Mouse (Mus musculus) hindbrain, embryonic 12.5 days (tissue): Measurements from ENCODE around the gene Olfr552. TPM values are rescaled to one million over a fixed set of nuclear protein-coding genes. Genes with fewer than 3 reads are reported as not detected.
"Not testable (repeated sequence)": the region's sequence is repeated elsewhere in the genome, so short reads cannot be mapped to it uniquely, and the experiment has no call there.

Source experiments
- ATAC-seq: fragments of 200-750 bp; cut with Nextera tagmentation; 2 replicates; pipeline ENCODE4 v1.8.0; 2017; ENCODE audit warnings: moderate TSS enrichment; ENCODE audit not compliant: low FRiP score
- H3K27ac ChIP-seq: fragments of 300-500 bp; sonication (generic); 2 replicates; pipeline ENCODE4 v1.5.1; 2016; ENCODE audit warnings: mild to moderate bottlenecking
- H3K27me3 ChIP-seq: fragments of 300-500 bp; sonication (generic); 2 replicates; pipeline ENCODE4 v1.6.1; 2016; ENCODE audit warnings: mild to moderate bottlenecking
- H3K36me3 ChIP-seq: fragments of 300-500 bp; sonication (generic); 2 replicates; pipeline ENCODE4 v1.6.1; 2016; ENCODE audit warnings: mild to moderate bottlenecking
- H3K4me1 ChIP-seq: fragments of 300-500 bp; sonication (generic); 2 replicates; pipeline ENCODE4 v1.6.1; 2016
- H3K4me2 ChIP-seq: fragments of 300-500 bp; sonication (generic); replicated peaks from 2 replicates; pipeline ENCODE4 v1.6.1; 2016; ENCODE audit warnings: mild to moderate bottlenecking
- H3K4me3 ChIP-seq: fragments of 300-500 bp; sonication (generic); 2 replicates; pipeline ENCODE4 v1.5.1; 2016; ENCODE audit warnings: mild to moderate bottlenecking
- H3K9ac ChIP-seq: fragments of 300-500 bp; sonication (generic); 2 replicates; pipeline ENCODE4 v1.6.1; 2016; ENCODE audit warnings: mild to moderate bottlenecking, moderate library complexity
- H3K9me3 ChIP-seq: fragments of 300-500 bp; sonication (generic); replicated peaks from 2 replicates; pipeline ENCODE4 v1.6.1; 2016; ENCODE audit warnings: mild to moderate bottlenecking
- WGBS: fragments of 180-500 bp; shearing (Covaris S2); methylation state at CpG from one replicate; pipeline ENCODE4 v1.1.7; 2016; 5-methylcytosine and 5-hydroxymethylcytosine counted together
- polyA plus RNA-seq: library from polyadenylated mRNA; unstranded; fragments of >200 nt; fragmentation: Nextera tagmentation; extraction: Ambion mirVana; gene quantifications from 2 replicates; pipeline ENCODE4 v1.2.1, GENCODE M21; 2016

Olfr552 gene
- polyA plus RNA-seq, 1 experiment from 2014 or later, result not detected

DNA sequence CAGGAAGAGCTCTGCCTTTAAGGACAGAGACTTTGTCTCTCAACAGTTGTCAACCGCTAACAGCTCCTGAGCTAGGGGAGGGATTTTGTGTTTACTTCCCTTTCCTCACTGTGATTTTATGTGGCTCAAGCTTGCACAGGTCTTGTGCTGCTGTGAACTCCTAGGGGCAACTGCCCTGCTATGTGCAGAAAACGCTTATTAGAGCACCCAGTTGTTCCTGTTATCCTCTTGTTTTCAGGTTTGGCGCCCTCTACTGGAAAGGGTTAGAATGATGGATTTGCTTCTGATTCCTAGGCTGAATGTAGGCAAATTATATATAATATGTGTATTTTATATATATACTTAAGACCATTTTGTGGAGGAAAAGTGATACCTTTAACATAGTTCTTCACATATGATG, 39.1 kb downstream of the Olfr552 start:
- H3K36me3 ChIP-seq, result no peaks in the 10 kb centered on the region
- no peak overlapping the region for H3K4me2 ChIP-seq
- no peaks in the 10 kb centered on the region for H3K9me3 ChIP-seq
- H3K27me3 ChIP-seq, result no peaks in the 10 kb centered on the region
- no peaks in the 10 kb centered on the region for H3K4me1 ChIP-seq
- H3K27ac ChIP-seq, result no peak overlapping the region
- no peak overlapping the region for H3K4me3 ChIP-seq
- ATAC-seq, result no peak
- 37% methylated on average over 3 of the region's 3 CpGs for WGBS
- H3K9ac ChIP-seq, result no peak overlapping the region

DNA sequence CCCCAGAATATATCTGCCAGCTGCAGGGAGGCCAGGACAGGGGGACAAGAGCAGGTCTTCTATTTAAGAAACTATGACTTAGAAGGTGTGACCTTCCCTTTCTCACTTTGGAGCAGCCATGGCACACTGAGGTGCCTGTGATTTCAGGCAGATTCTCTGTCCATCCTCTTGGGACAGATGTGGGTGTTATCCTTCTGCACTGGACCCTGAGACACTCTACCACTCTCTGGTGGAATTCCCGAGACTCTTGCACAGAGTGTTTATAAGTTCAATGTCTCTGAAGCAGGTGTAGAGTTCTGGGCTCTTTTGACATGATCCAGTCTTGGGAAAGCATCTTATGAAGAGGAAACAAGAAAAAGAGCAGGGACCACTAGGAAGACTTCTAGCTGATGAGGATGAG, 40.6 kb downstream of the Olfr552 start, which contains the start of gene Olfr554:
Gene Olfr554 (plus strand): TSS at position 301 of the 400 bp plus-strand sequence.
- Histone ChIP-seq H3K4me1 (no peaks in the 10 kb centered on the region), H3K9ac (no peak within 1 kb of the TSS), H3K4me2 (no peak within 1 kb of the TSS), H3K4me3 (no peak within 1 kb of the TSS), H3K27ac (no peak within 1 kb of the TSS), H3K9me3 (no peaks in the 10 kb centered on the region), H3K27me3 (no peaks in the 10 kb centered on the region), H3K36me3 (no peaks in the 10 kb centered on the region)
- 75% methylated on average over 1 of the region's 1 CpGs for WGBS
- ATAC-seq, result no peak

DNA sequence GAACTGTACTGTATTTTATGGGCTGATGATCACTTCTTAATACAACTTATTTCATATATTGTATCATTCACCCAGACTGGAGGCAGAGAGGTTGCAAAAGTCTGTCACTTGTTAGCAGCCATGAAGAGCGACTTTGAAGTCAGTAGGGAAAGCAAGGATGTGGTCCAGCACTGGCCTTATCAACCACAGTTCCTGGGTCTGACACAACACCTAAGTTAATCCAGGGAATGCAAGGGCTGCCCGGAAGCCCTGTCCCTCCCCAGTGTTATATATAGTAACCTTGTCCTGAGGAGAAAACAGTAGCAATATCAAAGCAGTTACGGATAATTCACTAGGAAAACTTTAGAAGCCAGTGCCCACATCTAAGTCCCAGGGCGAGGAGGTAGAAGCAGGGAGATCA, 47.4 kb downstream of the Olfr552 start:
- H3K9ac ChIP-seq, H3K4me1 ChIP-seq: not testable (repeated sequence)
- 81% methylated on average over 4 of the region's 4 CpGs for WGBS

More for the DNA sequence above, 47.4 kb downstream of the Olfr552 start:
- H3K27ac ChIP-seq, ATAC-seq, H3K36me3 ChIP-seq, H3K9me3 ChIP-seq, H3K27me3 ChIP-seq, H3K4me3 ChIP-seq, H3K4me2 ChIP-seq: not testable (repeated sequence)

Other genes starting within 250 kb of the Olfr552 start
- 114 and 116 TPM in 2 replicates for gene Rrm1, start 156.1 kb upstream of the Olfr552 start, polyA plus RNA-seq
- gene Olfr543, start 116.1 kb upstream of the Olfr552 start, polyA plus RNA-seq, result 0.31 and 0.55 TPM in 2 replicates
- 0.15 and 0.20 TPM in 2 replicates for gene Olfr544, start 109.5 kb upstream of the Olfr552 start, polyA plus RNA-seq
- gene Olfr545, start 98.2 kb upstream of the Olfr552 start, polyA plus RNA-seq, result 0.17 and 0.22 TPM in 2 replicates
- not detected in 2 replicates for gene Olfr547, start 63.0 kb upstream of the Olfr552 start, polyA plus RNA-seq
- not detected in 2 replicates for gene Olfr548-ps1, start 56.9 kb upstream of the Olfr552 start, polyA plus RNA-seq
- gene Olfr549, start 47.9 kb upstream of the Olfr552 start, polyA plus RNA-seq, result not detected in 2 replicates
- 0.26 and 0.41 TPM in 2 replicates for gene Trim21, start 32.3 kb upstream of the Olfr552 start, polyA plus RNA-seq
- not detected in 2 replicates for gene Olfr550, start 26.3 kb upstream of the Olfr552 start, polyA plus RNA-seq
- gene Olfr551, start 5.9 kb upstream of the Olfr552 start, polyA plus RNA-seq, result not detected in 2 replicates
- gene Olfr553, start 20.4 kb downstream of the Olfr552 start, polyA plus RNA-seq, result not detected in 2 replicates
- gene Olfr554, start 40.7 kb downstream of the Olfr552 start, polyA plus RNA-seq, result not detected in 2 replicates
- gene Olfr555, start 61.1 kb downstream of the Olfr552 start, polyA plus RNA-seq, result not detected in 2 replicates
- gene Olfr556, start 67.1 kb downstream of the Olfr552 start, polyA plus RNA-seq, result not detected in 2 replicates
- 9.6 and 12.5 TPM in 2 replicates for gene Trim68, start 89.6 kb downstream of the Olfr552 start, polyA plus RNA-seq
- not detected in 2 replicates for gene Olfr557, start 98.1 kb downstream of the Olfr552 start, polyA plus RNA-seq
- 0.18 and 0.48 TPM in 2 replicates for gene Olfr558, start 104.4 kb downstream of the Olfr552 start, polyA plus RNA-seq
- gene Olfr33, start 121.3 kb downstream of the Olfr552 start, polyA plus RNA-seq, result not detected in 2 replicates
- not detected in 2 replicates for gene Olfr559, start 129.7 kb downstream of the Olfr552 start, polyA plus RNA-seq
- not detected in 2 replicates for gene Olfr560, start 161.6 kb downstream of the Olfr552 start, polyA plus RNA-seq
- gene Olfr78, start 161.7 kb downstream of the Olfr552 start, polyA plus RNA-seq, result 0.10 and 0.13 TPM in 2 replicates
- not detected in 2 replicates for gene Olfr561, start 173.5 kb downstream of the Olfr552 start, polyA plus RNA-seq
- not detected in 2 replicates for gene Olfr564, start 205.7 kb downstream of the Olfr552 start, polyA plus RNA-seq